ENCODE assay signal across 8 mouse cellular contexts in the genomic region with DNA sequence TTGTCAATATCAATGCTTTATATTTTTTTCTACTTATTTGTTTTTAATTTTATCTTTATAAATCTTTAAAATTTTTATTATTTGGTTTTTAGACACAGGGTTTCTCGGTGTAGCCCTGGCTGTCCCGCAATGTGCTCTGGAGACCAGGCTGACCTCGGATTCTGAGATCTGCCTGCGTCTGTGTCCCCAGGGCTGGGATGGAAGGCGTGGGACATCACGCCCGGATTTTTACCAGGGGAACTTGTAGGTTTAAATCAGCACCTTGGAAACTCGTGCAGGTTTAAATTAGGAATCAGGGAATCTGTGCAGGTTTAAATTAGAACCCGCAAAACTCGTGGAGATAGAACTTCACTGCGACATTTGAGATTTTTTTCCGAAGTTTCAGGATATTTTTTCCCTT. TPM values are rescaled to one million over a fixed set of nuclear protein-coding genes. Genes with fewer than 3 reads are reported as not detected.
DNase-seq lines count a peak whose midpoint lies in the region; ATAC-seq and TF ChIP-seq lines count a peak whose summit lies in the region.
"Not testable (repeated sequence)": the region's sequence is repeated elsewhere in the genome, so short reads cannot be mapped to it uniquely, and the experiment has no call there.

No protein-coding gene starts in this region.

- not testable (repeated sequence) for H3K4me1 ChIP-seq in forebrain, embryonic 15.5 days; hindbrain, postnatal 0 days (ENCODE audit: insufficient read depth, low read length); liver, embryonic 11.5 days (replicated peaks; ENCODE audit: control insufficient read depth, insufficient read depth, low read length); neural tube, embryonic 11.5 days (ENCODE audit: control insufficient read depth, insufficient read depth, low read length)

- 73% methylated on average over 12 of the region's 12 CpGs for WGBS in forebrain, embryonic 15.5 days
- 71% methylated on average over 12 of the region's 12 CpGs for WGBS in hindbrain, postnatal 0 days
- WGBS in liver, embryonic 11.5 days, result 77% methylated on average over 12 of the region's 12 CpGs
- 78% methylated on average over 12 of the region's 12 CpGs for WGBS in neural tube, embryonic 11.5 days

- peaks cover 32% of the 10 kb centered on the region for H3K36me3 ChIP-seq in forebrain, embryonic 15.5 days
- H3K36me3 ChIP-seq in hindbrain, postnatal 0 days (ENCODE audit: insufficient read depth, low read length), result not testable (repeated sequence)
- peaks cover 36% of the 10 kb centered on the region for H3K36me3 ChIP-seq in liver, embryonic 11.5 days (ENCODE audit: control insufficient read depth, insufficient read depth, low read length)
- peaks cover 16% of the 10 kb centered on the region for H3K36me3 ChIP-seq in neural tube, embryonic 11.5 days (ENCODE audit: control insufficient read depth, insufficient read depth, low read length)

- not testable (repeated sequence) for ATAC-seq in forebrain, embryonic 15.5 days (replicated peaks); hindbrain, postnatal 0 days; liver, embryonic 11.5 days (replicated peaks; ENCODE audit: low FRiP score); neural tube, embryonic 11.5 days (ENCODE audit: insufficient read depth, low FRiP score, low TSS enrichment)

- H3K4me3 ChIP-seq in forebrain, embryonic 15.5 days; hindbrain, postnatal 0 days (ENCODE audit: low read length); liver, embryonic 11.5 days (ENCODE audit: low read depth, low read length); neural tube, embryonic 11.5 days (ENCODE audit: low read depth, low read length): not testable (repeated sequence)

- not testable (repeated sequence) for H3K4me2 ChIP-seq in forebrain, embryonic 15.5 days (replicated peaks); hindbrain, postnatal 0 days (ENCODE audit: low read depth, low read length); liver, embryonic 11.5 days; neural tube, embryonic 11.5 days (ENCODE audit: low read depth)

- peak overlapping the region; percentile 4; the same call in 1 of the 2 replicates for H3K27ac ChIP-seq in forebrain, embryonic 15.5 days (replicated peaks)
- not testable (repeated sequence) for H3K27ac ChIP-seq in hindbrain, postnatal 0 days; liver, embryonic 11.5 days (ENCODE audit: low read depth, low read length); neural tube, embryonic 11.5 days (ENCODE audit: low read depth, low read length)

- not testable (repeated sequence) for H3K27me3 ChIP-seq in forebrain, embryonic 15.5 days; hindbrain, postnatal 0 days (ENCODE audit: insufficient read depth, low read length); liver, embryonic 11.5 days (replicated peaks; ENCODE audit: control insufficient read depth, insufficient read depth, low read length); neural tube, embryonic 11.5 days (ENCODE audit: control insufficient read depth, insufficient read depth, low read length)

- peak; percentile 48 for DNase-seq in 416B (ENCODE audit: low read depth)
- DNase-seq in adrenal gland, adult (ENCODE audit: inconsistent age in 2 of 2, low spot score in 1 of 2), result peak; percentile 60 to 63
- peak; percentile 47 for DNase-seq in embryo, embryonic 10 days (ENCODE audit: low spot score)
- DNase-seq in hindbrain, postnatal 0 days (ENCODE audit: low spot score), result peak; percentile 27
- peak; percentile 37 for DNase-seq in liver, embryonic 11.5 days (ENCODE audit: low spot score)
- DNase-seq in neural tube, embryonic 11.5 days (ENCODE audit: low spot score), result peak; percentile 18
- peak; percentile 23 for DNase-seq in thymus, postnatal 0 days (ENCODE audit: low spot score)

- H3K9ac ChIP-seq in forebrain, embryonic 15.5 days (replicated peaks); hindbrain, postnatal 0 days (replicated peaks; ENCODE audit: low read length); liver, embryonic 11.5 days (ENCODE audit: low read depth, low read length); neural tube, embryonic 11.5 days (ENCODE audit: low read length): not testable (repeated sequence)

- not testable (repeated sequence) for TF ChIP-seq CTCF in hindbrain, postnatal 0 days (IDR thresholded peaks at IDR 0.05; ENCODE audit: low read depth)

- peaks cover 22% of the 10 kb centered on the region for H3K9me3 ChIP-seq in forebrain, embryonic 15.5 days
- H3K9me3 ChIP-seq in hindbrain, postnatal 0 days (ENCODE audit: low read length), result peaks cover 12% of the 10 kb centered on the region; the same call in 1 of the 2 replicates
- H3K9me3 ChIP-seq in liver, embryonic 11.5 days (ENCODE audit: control insufficient read depth, low read length), result peaks cover 32% of the 10 kb centered on the region
- peaks cover 20% of the 10 kb centered on the region for H3K9me3 ChIP-seq in neural tube, embryonic 11.5 days (ENCODE audit: control insufficient read depth, low read length)

RNA-seq across cellular contexts. Expression of a gene that starts 11.7 kb away (rescaled TPM):
- 189 and 242 TPM in 2 replicates for polyA plus RNA-seq in forebrain, embryonic 15.5 days (2015; fragmentation: Nextera tagmentation; extraction: Ambion mirVana)
- 8.3 and 87.1 TPM in 2 replicates for total RNA-seq in hindbrain, postnatal 0 days (2014; rRNA removed)
- polyA plus RNA-seq in hindbrain, postnatal 0 days (2015; fragmentation: Nextera tagmentation; extraction: Ambion mirVana), result 194 and 245 TPM in 2 replicates
- 217 and 306 TPM in 2 replicates for polyA plus RNA-seq in liver, embryonic 11.5 days (2014; fragmentation: Nextera tagmentation; extraction: Ambion mirVana)
- polyA plus RNA-seq in neural tube, embryonic 11.5 days (2014; fragmentation: Nextera tagmentation; extraction: Ambion mirVana), result 214 and 267 TPM in 2 replicates
- 166 and 243 TPM in 2 replicates for polyA plus RNA-seq in thymus, postnatal 0 days (2015; fragmentation: Nextera tagmentation; extraction: Ambion mirVana)
